Mouse (Mus musculus) MEL (cell line): ENCODE measurements at regions not wholly inside any gene's neighbourhood (a gene's known extent, or its start where the extent isn't known, plus 50 kb on each side); places are given as distances from the start of the nearest gene placed in this dataset.
A peak's percentile ranks its signal among the peaks of the same experiment; 100 is the strongest.

Experiments
- DNase-seq: peaks from one replicate; pipeline ENCODE4 v3.0.0; 2011; ENCODE audit warnings: low read depth, low spot score
- H3K27ac ChIP-seq: 2 replicates; pipeline ENCODE4 v1.5.1; 2012; ENCODE audit warnings: low read depth, mild to moderate bottlenecking, control low read depth, low read length, moderate library complexity; ENCODE audit not compliant: control insufficient read depth
- H3K27me3 ChIP-seq, 2 experiments: fragments of 150-350 bp in 1 of 2; sonication (generic) in 1 of 2; 2 replicates each; pipeline ENCODE4 v1.6.1; 2012; ENCODE audit warnings: low read length in 2 of 2, mild to moderate bottlenecking in 2 of 2, improper control_type of control experiment in 1 of 2, moderate library complexity in 1 of 2; ENCODE audit not compliant: insufficient read depth in 2 of 2, control insufficient read depth in 1 of 2
- H3K36me3 ChIP-seq, 2 experiments: 2 replicates each; pipeline ENCODE4 v1.6.1; 2012 to 2014; ENCODE audit warnings: low read length in 2 of 2, improper control_type of control experiment in 1 of 2, inconsistent platforms in 1 of 2, mild to moderate bottlenecking in 1 of 2; ENCODE audit not compliant: insufficient read depth in 2 of 2, control insufficient read depth in 1 of 2
- H3K4me1 ChIP-seq, 2 experiments: fragments of 150-350 bp in 1 of 2; sonication (generic) in 1 of 2; 2 replicates each; pipeline ENCODE4 v1.6.1; 2012; ENCODE audit warnings: low read length in 2 of 2, improper control_type of control experiment in 1 of 2, mild to moderate bottlenecking in 1 of 2; ENCODE audit not compliant: insufficient read depth in 2 of 2, control insufficient read depth in 1 of 2
- H3K4me3 ChIP-seq, 2 experiments: fragments of 150-350 bp in 1 of 2; sonication (generic) in 1 of 2; 2 replicates each; pipeline ENCODE4 v1.5.1; 2012; ENCODE audit warnings: low read depth in 2 of 2, low read length in 2 of 2, mild to moderate bottlenecking in 2 of 2, moderate library complexity in 2 of 2, control low read depth in 1 of 2, improper control_type of control experiment in 1 of 2; ENCODE audit not compliant: control insufficient read depth in 1 of 2, insufficient read depth in 1 of 2
- H3K79me2 ChIP-seq: 2 replicates; pipeline ENCODE4 v1.6.1; 2012; ENCODE audit warnings: mild to moderate bottlenecking, low read length, moderate library complexity; ENCODE audit not compliant: control insufficient read depth, poor library complexity, insufficient read depth
- H3K9ac ChIP-seq: 2 replicates; pipeline ENCODE4 v1.6.1; 2012; ENCODE audit warnings: low read depth, mild to moderate bottlenecking, control low read depth, low read length, moderate library complexity; ENCODE audit not compliant: control insufficient read depth, poor library complexity, severe bottlenecking
- H3K9me3 ChIP-seq: fragments of 150-350 bp; sonication (generic); replicated peaks from 2 replicates; pipeline ENCODE4 v1.6.1; 2012; ENCODE audit warnings: mild to moderate bottlenecking, low read length, improper control_type of control experiment, moderate library complexity; ENCODE audit not compliant: insufficient read depth
- BHLHE40 ChIP-seq: IDR thresholded peaks from 2 replicates; pipeline ENCODE4 v1.6.1; 2012; ENCODE audit warnings: low read depth, mild to moderate bottlenecking, inconsistent platforms, low read length, improper control_type of control experiment, borderline replicate concordance
- CHD1 ChIP-seq: IDR thresholded peaks from 2 replicates; pipeline ENCODE4 v1.6.1; 2012; ENCODE audit warnings: low read depth, mild to moderate bottlenecking, inconsistent platforms, low read length, improper control_type of control experiment
- CHD2 ChIP-seq: IDR thresholded peaks from 2 replicates; pipeline ENCODE4 v1.6.1; 2011; ENCODE audit warnings: low read length, improper control_type of control experiment
- CTCF ChIP-seq, 3 experiments: IDR thresholded peaks in 2 of 3; conservative IDR thresholded peaks in 1 of 3; 2 replicates each; pipeline ENCODE4 v1.5.1; 2011 to 2012; ENCODE audit warnings: low read length in 3 of 3, low read depth in 2 of 3, mild to moderate bottlenecking in 2 of 3, improper control_type of control experiment in 1 of 3, inconsistent platforms in 1 of 3, mixed read lengths in 1 of 3, moderate library complexity in 1 of 3; ENCODE audit not compliant: control insufficient read depth in 1 of 3, insufficient read depth in 1 of 3, poor library complexity in 1 of 3, severe bottlenecking in 1 of 3
- EP300 ChIP-seq, 2 experiments: IDR thresholded peaks; 2 replicates each; pipeline ENCODE4 v1.6.1; 2011; ENCODE audit warnings: improper control_type of control experiment in 2 of 2, low read length in 2 of 2, low read depth in 1 of 2, mild to moderate bottlenecking in 1 of 2
- GABPA ChIP-seq: IDR thresholded peaks from 2 replicates; pipeline ENCODE4 v1.6.1; 2012; ENCODE audit warnings: low read depth, mild to moderate bottlenecking, inconsistent platforms, low read length, improper control_type of control experiment, moderate library complexity
- GATA1 ChIP-seq: IDR thresholded peaks from 2 replicates; pipeline ENCODE4 v1.6.1; 2011; ENCODE audit warnings: low read depth, low read length, improper control_type of control experiment
- HCFC1 ChIP-seq: IDR thresholded peaks from 2 replicates; pipeline ENCODE4 v1.6.1; 2012; ENCODE audit warnings: low read depth, mild to moderate bottlenecking, inconsistent platforms, low read length, improper control_type of control experiment, moderate library complexity
- KAT2A ChIP-seq: conservative IDR thresholded peaks from 2 replicates; pipeline ENCODE4 v1.6.1; 2012; ENCODE audit warnings: low read depth, low read length, improper control_type of control experiment, inconsistent platforms
- MAFK ChIP-seq: IDR thresholded peaks from 2 replicates; pipeline ENCODE4 v1.6.1; 2011; ENCODE audit warnings: low read depth, mild to moderate bottlenecking, low read length, improper control_type of control experiment, borderline replicate concordance
- MAX ChIP-seq: IDR thresholded peaks from 2 replicates; pipeline ENCODE4 v1.6.1; 2011; ENCODE audit warnings: low read length, improper control_type of control experiment
- MAZ ChIP-seq: IDR thresholded peaks from 2 replicates; pipeline ENCODE4 v1.6.1; 2012; ENCODE audit warnings: low read depth, mild to moderate bottlenecking, inconsistent platforms, low read length, improper control_type of control experiment
- MEF2A ChIP-seq: IDR thresholded peaks from 2 replicates; pipeline ENCODE4 v1.6.1; 2014; ENCODE audit warnings: low read depth, mild to moderate bottlenecking, inconsistent platforms, low read length, improper control_type of control experiment; ENCODE audit not compliant: poor library complexity, insufficient replicate concordance, severe bottlenecking; ENCODE audit errors: extremely low read depth
- MXI1 ChIP-seq: IDR thresholded peaks from 2 replicates; pipeline ENCODE4 v1.6.1; 2011; ENCODE audit warnings: mild to moderate bottlenecking, low read depth, low read length, improper control_type of control experiment
- MYC ChIP-seq: IDR thresholded peaks from 2 replicates; pipeline ENCODE4 v1.6.1; 2011; ENCODE audit warnings: low read depth, mild to moderate bottlenecking, low read length, improper control_type of control experiment, moderate library complexity
- NELFE ChIP-seq: IDR thresholded peaks from 2 replicates; pipeline ENCODE4 v1.6.1; 2011; ENCODE audit warnings: low read depth, low read length, improper control_type of control experiment
- NRF1 ChIP-seq: IDR thresholded peaks from 2 replicates; pipeline ENCODE4 v1.6.1; 2014; ENCODE audit warnings: low read depth, mild to moderate bottlenecking, inconsistent platforms, low read length, improper control_type of control experiment, moderate library complexity; ENCODE audit not compliant: poor library complexity, insufficient read depth, severe bottlenecking
- POLR2AphosphoS2 ChIP-seq: IDR thresholded peaks from 2 replicates; pipeline ENCODE4 v1.6.1; 2011; ENCODE audit warnings: low read length, improper control_type of control experiment
- RAD21 ChIP-seq: IDR thresholded peaks from 2 replicates; pipeline ENCODE4 v1.6.1; 2011; ENCODE audit warnings: mild to moderate bottlenecking, low read depth, low read length, improper control_type of control experiment
- SIN3A ChIP-seq: IDR thresholded peaks from 2 replicates; pipeline ENCODE4 v1.6.1; 2012; ENCODE audit warnings: low read length, improper control_type of control experiment, inconsistent platforms
- SMC3 ChIP-seq: IDR thresholded peaks from 2 replicates; pipeline ENCODE4 v1.6.1; 2011; ENCODE audit warnings: low read depth, low read length, improper control_type of control experiment
- TBP ChIP-seq: IDR thresholded peaks from 2 replicates; pipeline ENCODE4 v1.8.0; 2011; ENCODE audit warnings: low read depth, low read length, improper control_type of control experiment
- TCF12 ChIP-seq: IDR thresholded peaks from 2 replicates; pipeline ENCODE4 v1.6.1; 2014; ENCODE audit warnings: low read depth, mild to moderate bottlenecking, inconsistent platforms, low read length, improper control_type of control experiment, moderate library complexity
- USF2 ChIP-seq, 2 experiments: IDR thresholded peaks; 2 replicates each; pipeline ENCODE4 v1.6.1; 2011 to 2012; ENCODE audit warnings: improper control_type of control experiment in 2 of 2, low read length in 2 of 2, borderline replicate concordance in 1 of 2, inconsistent platforms in 1 of 2, low read depth in 1 of 2, mild to moderate bottlenecking in 1 of 2; ENCODE audit not compliant: insufficient read depth in 1 of 2
- ZC3H11A ChIP-seq: IDR thresholded peaks from 2 replicates; pipeline ENCODE4 v1.6.1; 2012; ENCODE audit warnings: low read depth, mild to moderate bottlenecking, inconsistent platforms, low read length, improper control_type of control experiment

DNA sequence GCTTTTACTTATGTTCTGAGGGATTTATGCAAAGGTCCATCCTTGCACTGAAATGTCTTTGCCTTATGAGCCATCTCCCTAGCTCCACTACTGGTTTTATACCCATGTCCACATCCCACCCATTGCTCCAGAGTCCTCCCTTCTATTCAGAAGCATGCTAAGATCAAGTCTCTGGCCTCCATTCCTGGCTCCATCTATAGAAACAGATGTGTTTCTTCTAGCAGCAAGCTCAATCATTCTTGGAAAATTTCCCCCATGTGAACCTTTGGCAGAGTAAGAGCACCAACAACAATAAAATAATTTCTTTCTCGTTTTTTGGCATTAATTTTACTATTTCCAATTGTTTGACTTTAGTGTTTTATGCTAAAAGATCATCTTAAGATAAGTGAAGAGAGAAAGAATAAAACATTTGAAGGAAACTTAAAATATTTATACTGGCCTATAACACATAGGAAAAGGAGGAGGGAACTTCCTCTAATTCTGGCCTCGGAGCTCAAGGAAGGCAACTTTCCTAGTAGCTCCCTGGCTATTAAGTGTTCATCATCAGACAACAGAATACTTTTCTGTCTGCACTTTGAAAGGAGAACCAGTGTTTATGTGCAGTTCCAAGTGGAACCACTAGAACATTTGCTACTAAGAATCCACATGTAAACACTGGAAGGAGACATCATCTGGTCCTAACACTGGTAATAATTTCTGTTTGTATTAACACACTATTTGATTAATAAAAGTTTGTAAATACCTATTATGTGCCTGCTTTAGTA is 171.8 kb downstream of the Fbxo8 start:
- H3K4me1 ChIP-seq = no peaks in the 10 kb centered on the region
- H3K27me3 ChIP-seq = no peaks in the 10 kb centered on the region
- TF ChIP-seq MXI1 (no peak), GATA1 (no peak), MAZ (no peak), SMC3 (no peak), POLR2AphosphoS2 (no peak), NELFE (no peak), MEF2A (no peak), HCFC1 (no peak), SIN3A (no peak), EP300 (IDR thresholded peaks at IDR 0.05; ENCODE audit: low read depth in 1 of 2, low read length in 2 of 2) (no peak), RAD21 (no peak), TCF12 (no peak)
- H3K27ac ChIP-seq = no peak overlapping the region
- H3K4me3 ChIP-seq = no peak overlapping the region
- no peak overlapping the region for H3K9ac ChIP-seq
- no peaks in the 10 kb centered on the region for H3K36me3 ChIP-seq
- H3K9me3 ChIP-seq = no peaks in the 10 kb centered on the region
- no peak for DNase-seq
- no peaks in the 10 kb centered on the region for H3K79me2 ChIP-seq

DNA sequence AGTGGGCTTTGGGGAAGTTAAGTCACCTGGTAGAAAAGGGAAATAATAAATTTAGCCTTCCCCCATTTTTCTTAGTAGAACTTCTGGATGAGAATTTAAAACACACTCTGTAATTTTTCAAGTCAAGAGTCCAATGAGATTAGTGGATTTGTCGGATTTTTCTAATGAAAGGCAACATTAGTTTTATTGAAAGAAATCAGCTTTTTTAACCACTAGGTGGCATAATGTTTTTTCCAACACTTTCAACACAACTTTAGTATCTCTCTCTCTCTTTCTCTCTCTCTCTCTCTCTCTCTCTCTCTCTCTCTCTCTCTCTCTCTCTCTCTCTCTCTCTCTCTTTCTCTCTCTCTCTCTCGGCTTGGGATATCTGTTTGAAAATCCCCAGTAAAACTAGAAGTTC is 173.7 kb downstream of the Fbxo8 start:
- H3K27ac ChIP-seq = no peak overlapping the region
- no peak for TF ChIP-seq MAFK
- TF ChIP-seq MYC = no peak
- no peak for TF ChIP-seq GABPA
- no peak for TF ChIP-seq ZC3H11A
- TF ChIP-seq CTCF (IDR thresholded peaks at IDR 0.05 in 2 of 3, conservative IDR thresholded peaks at IDR 0.05 in 1 of 3; ENCODE audit: control insufficient read depth in 1 of 3, insufficient read depth in 1 of 3, low read depth in 2 of 3, low read length in 3 of 3, poor library complexity in 1 of 3, severe bottlenecking in 1 of 3) = peak in 2 of 3 experiments; percentile 16 to 30; a peak in 1 of 6 replicates
- TF ChIP-seq SIN3A = no peak
- TF ChIP-seq NRF1 = no peak
- TF ChIP-seq CHD1 = no peak
- TF ChIP-seq NELFE = no peak
- TF ChIP-seq MEF2A = no peak
- peak; percentile 42 for TF ChIP-seq SMC3
- TF ChIP-seq USF2 (IDR thresholded peaks at IDR 0.05; ENCODE audit: borderline replicate concordance in 1 of 2, insufficient read depth in 1 of 2, low read depth in 1 of 2, low read length in 2 of 2) = no peak
- no peak for TF ChIP-seq TBP
- no peak for TF ChIP-seq HCFC1
- TF ChIP-seq MAZ = no peak
- no peak for TF ChIP-seq KAT2A
- TF ChIP-seq BHLHE40 = no peak
- no peak for TF ChIP-seq MAX
- TF ChIP-seq EP300 (IDR thresholded peaks at IDR 0.05; ENCODE audit: low read depth in 1 of 2, low read length in 2 of 2) = no peak
- no peak for TF ChIP-seq CHD2
- TF ChIP-seq RAD21 = peak; percentile 22
- TF ChIP-seq, all 39 proteins: peak for 3
- Histone ChIP-seq H3K9me3 (no peaks in the 10 kb centered on the region), H3K36me3 (no peaks in the 10 kb centered on the region), H3K4me3 (no peak overlapping the region), H3K4me1 (no peaks in the 10 kb centered on the region), H3K27me3 (no peaks in the 10 kb centered on the region), H3K9ac (no peak overlapping the region), H3K79me2 (no peaks in the 10 kb centered on the region)
- peak; percentile 9 for DNase-seq
